Mouse (Mus musculus): ENCODE results near the gene Insyn1.

DNA sequence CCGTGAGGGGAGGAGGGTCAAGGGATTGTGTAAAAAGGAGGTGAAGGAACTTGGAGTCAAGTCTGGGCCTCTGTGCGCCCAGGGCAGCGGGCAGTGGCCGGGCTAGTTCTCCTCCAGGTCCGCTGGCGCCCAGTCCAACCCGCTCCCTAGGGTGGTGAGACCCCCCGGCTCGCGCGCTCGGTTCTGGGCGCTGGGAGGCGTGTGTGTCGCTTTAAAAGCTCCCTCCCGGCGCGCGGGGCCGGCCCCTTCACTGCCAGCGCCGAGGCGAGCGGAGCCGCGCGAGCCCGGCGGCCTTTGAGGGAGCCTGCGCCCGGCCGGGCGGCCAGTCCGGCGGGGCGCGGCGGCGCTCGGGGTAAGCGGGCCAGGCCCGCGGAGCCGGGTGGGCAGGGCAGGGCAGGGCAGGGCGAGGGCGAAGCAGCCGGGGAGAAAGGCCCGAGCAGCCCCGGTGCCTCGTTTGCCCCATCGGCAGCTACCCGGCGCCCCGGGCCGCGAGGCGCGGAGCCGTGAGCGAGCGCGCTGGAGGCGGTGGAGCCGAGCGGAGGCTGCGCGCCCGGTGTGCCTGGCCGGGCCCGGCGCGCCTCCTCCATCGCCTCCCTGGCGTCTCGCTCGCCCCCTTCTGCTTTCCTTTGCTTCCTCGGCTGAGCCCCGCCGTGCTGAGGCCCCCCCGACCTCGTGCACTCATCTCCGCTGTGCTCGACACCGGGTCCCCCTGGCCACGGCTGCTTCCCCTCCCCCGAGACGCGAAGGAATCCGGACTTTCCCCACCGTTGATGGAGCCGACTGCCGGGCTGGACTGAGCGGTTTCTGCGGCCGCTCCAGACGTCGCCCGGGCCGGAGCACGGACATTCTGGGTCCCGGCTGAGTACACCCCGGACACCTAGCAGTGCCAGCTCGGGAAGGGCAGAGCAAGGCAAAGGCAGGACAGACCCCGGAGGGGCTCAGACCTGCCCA, at the start of gene Insyn1:
- TF ChIP-seq USF1 (IDR thresholded peaks at IDR 0.05; ENCODE audit: low read depth) (no peak), TCF3 (IDR thresholded peaks at IDR 0.05; ENCODE audit: insufficient read length, low read depth) (no peak), MYOD1 (IDR thresholded peaks at IDR 0.05; ENCODE audit: control insufficient read depth in 1 of 3, insufficient read length in 2 of 3, low read depth in 2 of 3) (peak in 1 of 3 experiments; percentile 1), POLR2A (IDR thresholded peaks at IDR 0.05; ENCODE audit: insufficient read length, low read depth) (peak; percentile 73), CEBPB (IDR thresholded peaks at IDR 0.05; ENCODE audit: insufficient read depth, poor library complexity, severe bottlenecking) (no peak), MAX (IDR thresholded peaks at IDR 0.05; ENCODE audit: low read depth) (no peak), TCF12 (IDR thresholded peaks at IDR 0.05; ENCODE audit: insufficient read depth, poor library complexity, severe bottlenecking) (no peak), E2F4 (IDR thresholded peaks at IDR 0.05; ENCODE audit: insufficient read depth) (no peak), POLR2AphosphoS2 (IDR thresholded peaks at IDR 0.05; ENCODE audit: insufficient read length, low read depth) (peak; percentile 25)

Measured in myocyte (in vitro differentiated cells).